Mouse (Mus musculus): ENCODE results near the gene H2-Q2. TPM values are rescaled to one million over a fixed set of nuclear protein-coding genes. Genes with fewer than 3 reads are reported as not detected.
A peak's percentile ranks its signal among the peaks of the same experiment; 100 is the strongest.
"Not testable (repeated sequence)": the region's sequence is repeated elsewhere in the genome, so short reads cannot be mapped to it uniquely, and the experiment has no call there.

The H2-Q2 gene
- 10 to 100 TPM in 2 of 3 experiments, 1 to 10 TPM in 1; 4.6 to 25.2 (median 21.9) TPM for polyA plus RNA-seq (2017; shearing (Covaris generic))

DNA sequence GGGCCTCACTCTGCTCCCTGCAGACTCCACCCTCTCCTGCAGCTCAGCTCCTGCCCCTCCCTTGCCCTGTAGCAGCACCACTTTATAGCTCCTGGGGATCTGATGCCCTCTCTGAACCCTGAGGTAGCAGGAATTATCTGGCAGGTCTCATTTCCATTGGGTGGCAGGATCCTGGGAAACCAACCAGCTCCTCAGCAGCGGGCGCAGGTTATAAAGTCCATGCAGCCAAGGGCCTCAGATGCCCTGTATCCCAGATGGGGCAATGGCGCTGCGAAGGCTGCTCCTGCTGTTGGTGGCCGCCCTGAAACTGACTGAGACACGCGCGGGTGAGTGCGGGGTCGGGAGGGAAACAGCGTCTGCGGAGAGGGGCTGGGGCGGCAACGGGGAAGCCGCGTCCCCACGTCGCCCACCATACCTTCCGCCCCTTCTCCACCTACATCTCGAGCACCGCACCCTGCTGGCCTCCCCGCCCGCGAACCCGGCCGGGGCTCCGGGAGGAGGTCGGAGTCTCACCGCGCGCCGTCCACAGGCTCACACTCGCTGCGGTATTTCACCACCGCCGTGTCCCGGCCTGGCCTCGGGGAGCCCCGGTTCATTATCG lies at the start of gene H2-Q2:
Gene H2-Q2 (plus strand): TSS at position 172 of the 601 bp plus-strand sequence.
- peak; percentile 52 for ATAC-seq

DNA sequence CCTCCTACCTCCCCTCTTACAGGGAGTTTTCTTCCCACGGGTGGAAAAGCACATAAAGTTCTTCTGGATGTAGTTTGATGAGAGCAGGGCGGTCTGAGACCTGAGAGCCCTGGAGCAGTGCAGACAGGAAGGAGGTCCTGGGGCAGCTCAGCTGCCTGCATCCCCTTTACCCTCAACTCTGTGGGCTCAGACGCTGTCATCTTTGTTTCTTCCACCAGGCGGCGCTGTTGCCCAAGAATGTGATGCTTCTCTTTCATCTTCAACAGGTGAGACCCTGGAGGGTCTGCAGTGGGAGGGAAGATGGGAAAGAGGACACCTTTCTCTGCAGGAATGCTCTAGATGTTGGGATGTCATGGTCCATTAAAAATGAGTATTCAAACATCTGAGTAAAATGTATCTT lies 46.2 kb upstream of the H2-Q2 start:
- not testable (repeated sequence) for ATAC-seq

GRCm38 (mm10) chr17:35300261-35300945 lies 41.6 kb upstream of the H2-Q2 start:
- not testable (repeated sequence) for ATAC-seq

DNA sequence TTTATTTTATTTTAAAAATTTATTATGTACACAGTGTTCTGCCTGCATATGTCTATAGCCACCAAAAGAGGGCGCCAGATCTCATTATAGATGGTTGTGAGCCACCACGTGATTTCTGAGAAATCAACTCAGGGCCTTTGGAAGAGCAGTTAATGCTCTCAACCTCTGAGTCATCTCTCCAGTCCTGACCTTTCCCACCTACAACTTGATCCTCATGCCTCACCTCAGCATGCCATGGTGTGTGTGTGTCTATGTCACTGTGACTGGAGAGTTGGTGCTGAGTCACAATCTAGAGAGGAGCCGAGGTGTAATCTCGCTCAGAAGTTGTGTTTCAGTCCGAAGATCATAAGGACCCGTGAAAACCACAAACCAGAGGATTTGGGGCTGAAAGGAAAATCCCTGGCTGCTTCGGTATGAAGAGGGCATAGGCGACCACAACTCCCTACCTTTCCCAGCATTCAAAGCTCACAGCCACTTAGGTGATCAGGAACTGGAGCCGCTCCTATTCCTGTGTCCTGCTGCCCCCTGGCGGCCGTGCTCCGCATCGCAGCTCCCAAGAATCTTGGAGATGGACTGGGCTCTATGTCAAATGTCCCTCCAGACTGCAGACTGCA lies 40.3 kb upstream of the H2-Q2 start:
- ATAC-seq, result peak; percentile 85

DNA sequence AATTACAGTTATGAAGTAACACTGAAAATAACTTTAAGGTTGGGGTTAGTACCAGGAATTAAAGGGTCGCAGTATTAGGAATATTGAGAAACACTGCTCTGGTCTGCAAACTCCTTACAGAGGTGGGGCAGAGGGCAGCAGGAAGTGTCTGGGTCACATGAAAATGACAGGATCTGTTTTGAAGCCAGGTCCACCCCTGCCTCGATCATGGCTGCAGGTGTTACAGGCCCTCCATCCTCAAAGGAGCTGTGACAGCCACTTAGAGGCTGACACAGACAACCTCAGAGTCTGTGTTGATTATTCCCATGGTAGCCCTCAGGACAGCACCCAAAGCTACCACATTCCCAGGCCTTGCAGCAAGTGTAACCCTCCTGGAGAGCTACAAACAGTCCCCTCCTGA lies 38.8 kb upstream of the H2-Q2 start:
- ATAC-seq, result no peak

- ATAC-seq, result no peak
Measured at GRCm38 (mm10) chr17:35303756-35304350, 38.2 kb upstream of the H2-Q2 start.

GRCm38 (mm10) chr17:35304478-35304877 lies 37.6 kb upstream of the H2-Q2 start:
- ATAC-seq, result no peak

DNA sequence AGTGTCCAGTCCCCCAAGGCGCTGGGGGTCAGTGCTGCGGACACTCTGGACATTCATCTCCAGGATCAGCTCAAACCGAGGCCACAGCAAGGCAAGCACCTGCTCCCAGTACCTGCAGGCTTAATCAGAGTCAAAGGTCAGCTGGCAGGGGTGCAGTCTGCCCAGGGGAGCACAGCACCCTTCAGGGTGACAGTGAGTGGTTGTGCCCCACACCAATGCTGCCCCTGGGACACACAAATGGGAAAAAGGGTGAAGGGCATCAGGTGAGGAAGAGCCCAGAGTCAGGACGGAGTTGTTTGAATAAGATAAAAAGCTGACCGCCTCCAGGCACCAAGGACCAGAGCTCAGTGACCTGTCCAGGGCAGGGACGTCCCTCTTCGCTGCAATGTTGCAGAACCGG lies 37.1 kb upstream of the H2-Q2 start:
- not testable (repeated sequence) for ATAC-seq

GRCm38 (mm10) chr17:35318671-35319070 lies 23.4 kb upstream of the H2-Q2 start:
- ATAC-seq, result no peak

GRCm38 (mm10) chr17:35320327-35321081 lies 21.5 kb upstream of the H2-Q2 start, which contains the start of gene H2-Q1:
Gene H2-Q1, plus strand, starts transcription at chr17:35320405.
- no peak for ATAC-seq

- not testable (repeated sequence) for ATAC-seq
Measured at GRCm38 (mm10) chr17:35325124-35325523, 16.9 kb upstream of the H2-Q2 start.

GRCm38 (mm10) chr17:35326000-35326399 lies 16.0 kb upstream of the H2-Q2 start:
- ATAC-seq, result not testable (repeated sequence)

DNA sequence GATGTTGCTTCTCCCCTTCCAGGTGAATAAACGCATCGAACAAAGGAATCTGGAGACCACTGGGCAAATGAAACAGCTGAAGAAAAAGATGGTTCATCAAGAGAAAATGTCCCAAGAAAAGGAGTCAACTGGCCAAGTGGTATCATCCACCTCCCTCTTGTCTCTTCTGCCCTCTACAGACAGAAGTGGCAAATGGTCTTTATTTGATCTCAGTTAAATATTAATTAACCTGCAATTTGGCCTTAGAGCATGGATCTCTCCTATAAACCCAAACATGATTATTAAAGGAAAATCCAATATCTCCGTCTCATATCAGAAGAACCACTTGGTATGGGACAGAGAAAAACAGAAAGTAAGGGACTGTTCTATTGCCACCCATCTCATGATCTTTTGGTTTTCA lies 12.3 kb upstream of the H2-Q2 start:
- ATAC-seq, result not testable (repeated sequence)

DNA sequence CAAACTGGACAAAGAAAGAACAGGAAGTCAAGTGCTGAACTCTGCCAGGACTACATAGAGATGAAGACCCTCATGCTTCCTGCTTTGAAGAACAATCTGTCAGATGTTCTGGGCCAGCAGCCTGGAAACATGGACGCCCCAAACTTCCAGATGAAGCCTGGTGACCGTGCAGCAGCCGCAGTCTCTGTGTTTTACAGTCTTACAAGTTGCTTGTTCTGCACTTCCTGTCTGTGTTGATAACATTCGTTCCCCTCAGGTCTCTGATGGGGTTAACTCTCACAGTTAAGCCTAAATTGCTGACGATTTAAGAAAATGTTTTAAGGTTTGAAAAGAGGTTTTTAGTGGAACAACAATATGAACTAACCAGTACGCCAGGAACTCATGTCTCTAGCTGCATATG lies 10.5 kb upstream of the H2-Q2 start:
- ATAC-seq, result peak; percentile 71

DNA sequence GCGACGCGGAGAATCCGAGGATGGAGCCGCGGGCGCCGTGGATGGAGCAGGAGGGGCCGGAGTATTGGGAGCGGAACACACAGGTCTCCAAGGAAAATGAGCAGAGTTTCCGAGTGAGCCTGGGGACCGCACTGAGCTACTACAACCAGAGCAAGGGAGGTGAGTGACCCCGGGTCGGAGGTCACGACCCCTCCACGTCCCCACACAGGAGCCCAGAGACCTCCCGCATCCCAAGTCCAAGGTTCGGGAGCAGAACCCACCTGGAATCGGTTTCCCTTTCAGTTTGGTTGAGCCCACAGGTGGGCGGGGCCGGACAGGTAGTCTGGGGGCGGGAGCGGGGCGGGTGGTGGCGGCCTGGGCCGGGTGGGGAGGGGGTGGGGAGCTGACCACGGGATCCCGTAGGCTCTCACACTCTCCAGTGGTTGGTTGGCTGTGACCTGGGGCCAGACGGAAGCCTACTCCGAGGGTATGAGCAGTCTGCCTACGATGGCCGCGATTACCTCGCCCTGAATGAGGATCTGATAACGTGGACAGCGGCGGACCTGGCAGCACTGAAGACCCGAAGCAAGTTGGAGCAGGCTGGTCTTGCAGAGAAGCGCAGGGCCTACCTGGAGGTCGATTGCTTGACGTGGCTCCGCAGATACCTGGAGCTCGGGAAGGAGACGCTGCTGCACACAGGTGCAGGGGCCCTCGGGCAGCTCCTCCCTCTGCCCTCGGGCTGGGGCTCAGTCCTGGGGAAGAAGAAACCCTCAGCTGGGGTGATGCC lies 852 bp downstream of the H2-Q2 start:
- ATAC-seq, result peak; percentile 52

DNA sequence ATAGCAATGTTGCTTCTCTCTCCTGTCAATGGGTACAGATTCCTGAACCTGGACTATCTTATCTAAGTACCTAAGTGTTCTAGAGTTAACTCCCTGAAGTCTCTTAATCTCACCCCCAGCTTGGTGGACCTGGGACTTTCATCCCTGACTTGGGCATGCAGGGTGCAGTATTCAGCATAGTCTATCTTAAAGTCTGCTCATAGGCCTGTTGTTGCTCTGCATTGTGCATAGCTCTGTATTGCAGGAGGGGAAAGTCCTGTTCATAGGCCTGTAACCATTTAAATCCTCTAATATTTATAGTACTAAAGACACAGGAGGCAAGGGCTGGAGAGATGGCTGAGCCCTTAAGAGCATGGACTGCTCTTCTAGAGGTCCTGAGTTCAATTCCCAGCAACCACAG lies 5.6 kb downstream of the H2-Q2 start:
- ATAC-seq, result not testable (repeated sequence)

- peak; percentile 85 for ATAC-seq
Measured at GRCm38 (mm10) chr17:35353275-35353674, 11.2 kb downstream of the H2-Q2 start.

DNA sequence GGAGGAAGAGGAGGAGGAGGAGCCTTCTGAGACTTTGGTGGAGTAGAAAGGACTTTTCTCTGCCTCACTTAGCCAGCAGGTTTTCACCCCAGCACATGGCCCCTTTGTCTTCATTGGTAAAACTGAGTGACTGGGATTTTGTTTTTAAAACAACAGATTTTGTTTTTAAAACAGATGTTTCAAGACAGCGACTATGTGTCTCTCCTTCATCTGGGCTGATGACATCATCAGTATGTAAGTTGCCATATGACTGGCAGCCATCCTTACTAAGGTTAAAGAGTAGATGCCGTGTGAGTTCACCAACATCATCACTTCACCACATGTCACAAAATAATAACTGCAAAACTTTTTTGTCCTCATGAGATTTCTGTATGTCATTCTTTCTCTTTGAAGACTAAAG lies 12.0 kb downstream of the H2-Q2 start:
- ATAC-seq, result no peak

GRCm38 (mm10) chr17:35357086-35357485 lies 15.0 kb downstream of the H2-Q2 start:
- no peak for ATAC-seq

DNA sequence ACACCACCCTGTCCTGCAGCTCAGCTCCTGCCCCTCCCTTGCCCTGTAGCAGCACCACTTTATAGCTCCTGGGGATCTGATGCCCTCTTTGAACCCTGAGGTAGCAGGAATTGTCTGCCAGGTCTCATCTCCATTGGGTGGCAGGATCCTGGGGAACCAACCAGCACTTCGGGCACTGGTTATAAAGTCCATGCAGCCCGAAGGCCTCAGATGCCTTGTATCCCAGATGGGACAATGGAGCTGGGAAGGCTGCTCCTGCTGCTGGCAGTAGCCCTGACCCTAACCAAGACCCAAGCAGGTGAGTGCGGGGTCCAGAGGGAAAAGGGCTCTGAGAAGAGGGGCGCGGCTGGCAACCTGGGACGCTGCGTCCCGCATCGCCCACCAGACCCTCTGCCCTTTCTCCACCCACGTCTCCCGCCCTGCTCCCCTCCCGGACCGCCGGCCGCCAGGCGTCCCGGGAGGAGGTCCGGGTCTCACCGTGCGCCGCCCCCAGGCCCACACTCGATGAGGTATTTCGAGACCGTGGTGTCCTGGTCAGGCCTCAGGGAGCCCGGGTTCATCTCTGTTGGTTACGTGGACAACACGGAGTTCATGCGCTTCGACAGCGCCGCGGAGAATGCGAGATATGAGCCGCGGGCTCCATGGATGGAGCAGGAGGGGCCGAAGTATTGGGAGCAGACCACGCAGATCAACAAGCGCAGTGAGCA lies 16.9 kb downstream of the H2-Q2 start:
- ATAC-seq, result no peak

GRCm38 (mm10) chr17:35359470-35359862 lies 17.4 kb downstream of the H2-Q2 start:
- peak; percentile 56 for ATAC-seq
